Mouse (Mus musculus): ENCODE measurements around the gene Edem1.

- no peak for TF ChIP-seq CTCF (IDR thresholded peaks at IDR 0.05; ENCODE audit: low read depth, low read length)
- TF ChIP-seq POLR2A (IDR thresholded peaks at IDR 0.05; ENCODE audit: extremely low read depth, insufficient read depth, low read length), result no peak
Observed at GRCm38 (mm10) chr6:108861226-108861625, 32.8 kb downstream of the Edem1 start.

Data from liver, adult 2 months (tissue).